24 mouse cellular contexts compared by ENCODE assay signal in genomic region chr13:44028081-44028480, GRCm38 (mm10).
"Had no signal": no experiment of that assay in that cellular context is flagged by ENCODE, and none has a peak within 500 bp of the region (broad histone marks: within the 10 kb centered on the region; RNA-seq: fewer than 3 reads in every experiment).

No protein-coding gene starts in this region.

- H3K4me1 ChIP-seq: liver, embryonic 13.5 days; midbrain, embryonic 10.5 days had no signal

- H3K36me3 ChIP-seq: liver, embryonic 13.5 days; liver, embryonic 15.5 days; midbrain, embryonic 10.5 days; midbrain, embryonic 12.5 days; neural tube, embryonic 13.5 days; neural tube, embryonic 15.5 days; stomach, embryonic 15.5 days had no signal

- H3K27ac ChIP-seq: liver, embryonic 13.5 days; liver, embryonic 15.5 days; midbrain, embryonic 10.5 days; midbrain, embryonic 12.5 days; neural tube, embryonic 13.5 days; neural tube, embryonic 15.5 days; stomach, embryonic 15.5 days; stomach, postnatal 0 days had no signal

- H3K4me3 ChIP-seq: liver, embryonic 13.5 days; liver, embryonic 15.5 days; midbrain, embryonic 10.5 days; midbrain, embryonic 12.5 days; myocyte; neural tube, embryonic 13.5 days; neural tube, embryonic 15.5 days; stomach, embryonic 15.5 days had no signal

- ATAC-seq: midbrain, embryonic 16.5 days had no signal

- H3K27me3 ChIP-seq: liver, embryonic 13.5 days; neural tube, embryonic 13.5 days; neural tube, embryonic 15.5 days; stomach, embryonic 15.5 days had no signal

- DNase-seq: liver, embryonic 13.5 days; lung, adult 18-20 months; lung, embryonic 14.5 days; lung, postnatal 10 days; lung, postnatal 4 days; midbrain, embryonic 14.5 days; retina, postnatal 1 day; right cerebral cortex, adult 18-20 months; right cerebral cortex, postnatal 25 days; right cerebral cortex, postnatal 4 days; spleen, adult 18-20 months; thymus, adult 2 months; thymus, postnatal 25 days; thymus, postnatal 4 days had no signal

- H3K4me2 ChIP-seq: liver, embryonic 11.5 days; liver, embryonic 13.5 days; liver, embryonic 15.5 days; lung, embryonic 14.5 days; midbrain, embryonic 12.5 days; neural tube, embryonic 13.5 days; neural tube, embryonic 15.5 days; stomach, embryonic 15.5 days had no signal

- H3K9me3 ChIP-seq: liver, embryonic 13.5 days; liver, embryonic 15.5 days; midbrain, embryonic 10.5 days; midbrain, embryonic 12.5 days; neural tube, embryonic 13.5 days; neural tube, embryonic 15.5 days; stomach, embryonic 15.5 days had no signal

- H3K9ac ChIP-seq: liver, embryonic 13.5 days; liver, embryonic 15.5 days; lung, embryonic 14.5 days; midbrain, embryonic 12.5 days; neural tube, embryonic 13.5 days; neural tube, embryonic 15.5 days; stomach, embryonic 15.5 days had no signal
